Mouse (Mus musculus): Measurements from ENCODE around the gene Prdm2.

Gene Prdm2

DNA sequence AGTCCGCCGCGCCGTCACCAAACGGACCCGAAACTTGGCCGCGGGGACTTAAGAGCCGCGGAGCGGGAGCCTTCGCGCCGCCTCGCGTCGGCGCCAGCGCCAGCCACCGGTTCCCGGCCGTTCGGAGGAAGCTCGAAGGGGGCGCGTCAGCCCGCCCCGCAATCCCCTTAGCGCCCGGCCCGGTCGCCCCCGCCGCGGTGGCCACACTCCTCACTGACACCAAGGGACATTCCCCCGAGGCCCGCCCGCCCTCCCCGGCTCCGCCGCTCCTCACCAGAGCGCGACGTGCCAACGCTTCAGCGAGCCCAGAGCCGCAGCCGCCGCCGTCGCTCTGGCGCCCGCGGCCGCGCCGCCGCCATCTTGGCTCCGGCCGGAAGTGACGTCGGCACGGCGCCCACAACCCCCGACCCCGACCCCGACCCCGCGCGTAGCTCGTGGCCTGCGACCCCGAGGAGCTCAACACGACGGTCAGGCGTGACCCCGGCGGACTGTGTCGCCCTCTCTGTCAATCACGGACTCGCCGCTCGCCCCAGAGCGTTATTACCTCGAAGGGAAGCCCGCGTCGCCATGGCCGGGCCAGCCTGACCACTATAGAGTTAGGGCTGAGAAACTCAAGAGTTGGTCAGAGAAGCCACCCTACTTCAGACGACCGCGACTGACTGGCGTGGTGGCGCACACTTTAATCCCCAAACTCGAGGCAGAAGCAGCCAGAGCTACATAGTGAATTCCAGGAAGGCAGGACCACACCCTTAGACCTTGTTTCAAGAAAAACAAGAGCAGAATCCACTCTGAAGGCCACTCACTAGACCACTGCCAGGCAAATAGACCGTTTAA, at the start of gene Prdm2:
Prdm2 (minus strand) TSS at position 655 of the 834 bp plus-strand sequence.
- DNase-seq (ENCODE audit: low spot score), result peak; percentile 23

DNA sequence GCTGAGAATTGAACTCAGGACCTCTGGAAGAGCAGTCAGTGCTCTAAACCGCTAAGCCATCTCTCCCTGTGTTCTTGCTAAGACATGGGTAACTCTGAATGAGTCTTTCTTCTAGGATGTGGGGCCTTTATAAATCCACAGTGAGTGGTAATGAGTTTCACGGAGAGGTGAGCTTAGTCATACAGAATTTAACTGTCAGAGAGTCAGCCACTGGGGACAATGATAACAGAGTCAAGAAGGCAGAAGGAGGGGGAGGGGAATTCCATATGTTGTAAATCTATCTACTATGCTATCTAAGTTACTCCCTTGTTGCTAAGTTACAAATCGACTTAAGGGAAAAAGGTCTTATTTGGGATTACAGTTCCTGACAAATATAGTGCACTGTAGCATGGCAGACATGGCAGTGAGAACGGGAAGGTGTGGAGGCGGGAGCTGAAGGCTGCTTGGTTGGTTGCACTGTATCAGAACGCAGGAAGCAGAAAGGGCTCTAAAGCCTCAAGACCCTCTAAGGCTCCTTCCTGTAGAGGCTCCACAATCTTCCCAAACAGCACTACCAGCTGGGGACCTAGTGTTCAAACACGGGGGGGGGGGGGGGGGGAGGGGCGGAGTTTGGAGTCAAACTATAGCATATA, 47.0 kb upstream of the Prdm2 start:
- DNase-seq (ENCODE audit: low spot score), result no peak

DNA sequence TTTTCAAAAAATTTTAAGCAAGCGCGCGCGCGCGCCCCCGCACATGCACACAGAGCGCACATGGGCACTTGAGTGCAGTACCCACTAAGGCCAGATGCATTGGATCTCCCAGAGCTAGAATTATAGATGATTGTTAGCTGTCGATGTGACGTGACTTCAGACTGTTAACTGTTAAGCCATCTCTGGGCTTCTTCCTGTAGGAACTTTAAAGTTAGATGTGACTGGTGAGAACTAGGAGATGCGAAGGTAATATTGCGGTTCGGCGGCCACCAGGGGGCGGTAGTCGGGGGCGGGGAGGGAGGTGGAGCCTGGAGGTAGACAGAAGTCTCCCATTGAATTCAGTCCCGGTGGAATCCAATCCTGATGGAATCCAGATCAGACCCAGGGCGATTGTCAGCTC, 45.7 kb upstream of the Prdm2 start:
- DNase-seq (ENCODE audit: low spot score), result no peak

DNA sequence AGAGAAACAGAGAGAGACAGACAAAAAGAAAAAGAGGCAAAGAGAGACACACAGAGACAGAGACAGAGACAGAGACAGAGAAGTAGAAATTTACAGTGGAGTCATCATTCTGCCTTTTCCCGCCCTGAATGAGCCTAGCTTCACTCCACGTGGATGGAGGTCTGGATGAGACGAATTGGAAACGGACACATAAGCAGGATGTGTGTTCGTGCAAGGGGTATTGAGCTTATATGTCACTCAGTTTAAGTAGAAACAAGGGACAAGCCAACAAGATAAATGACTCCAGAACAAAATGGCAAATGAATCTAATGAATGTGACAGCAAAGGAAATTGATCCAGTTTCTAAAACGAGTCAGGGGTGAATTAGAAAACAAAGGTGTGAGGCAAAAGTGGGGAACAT, 45.2 kb upstream of the Prdm2 start:
- DNase-seq (ENCODE audit: low spot score), result no peak

DNA sequence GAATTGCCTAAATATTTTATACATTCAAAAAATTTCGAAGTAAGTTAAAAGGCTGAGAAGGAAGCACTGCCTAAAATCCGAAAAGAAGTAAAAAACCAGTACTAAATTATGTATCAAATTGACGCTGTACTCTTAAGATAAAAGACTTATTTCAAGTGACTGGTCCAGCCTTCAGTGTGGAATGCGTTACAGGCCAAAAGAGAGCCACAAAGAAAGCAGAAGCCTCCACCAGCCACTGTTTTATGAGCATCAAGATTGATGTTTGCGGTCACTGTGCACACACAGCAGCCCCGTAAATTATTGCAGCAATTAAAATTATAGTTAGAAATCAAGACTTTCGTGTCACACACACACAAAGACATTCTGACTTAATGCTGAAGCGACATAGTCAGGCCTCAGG, 42.7 kb upstream of the Prdm2 start:
- no peak for DNase-seq (ENCODE audit: low spot score)

DNA sequence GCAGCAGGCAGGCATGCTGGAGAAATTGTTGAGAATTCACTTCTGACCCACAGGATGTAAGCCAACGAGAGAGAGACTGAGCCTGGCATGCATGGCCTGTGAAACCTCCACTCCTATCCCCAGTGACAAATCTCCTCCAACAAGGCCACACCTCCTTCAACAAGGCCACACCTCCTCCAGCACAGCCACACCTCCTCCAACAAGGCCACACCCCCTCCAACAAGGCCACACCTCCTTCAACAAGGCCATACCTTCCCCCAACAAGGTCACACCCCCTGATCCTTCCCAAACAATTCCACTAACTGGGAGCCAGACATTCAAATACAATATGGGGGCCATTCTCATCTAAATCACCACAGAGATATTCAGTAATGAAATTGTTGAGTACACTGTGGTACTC, 40.6 kb upstream of the Prdm2 start:
- no peak for DNase-seq (ENCODE audit: low spot score)

DNA sequence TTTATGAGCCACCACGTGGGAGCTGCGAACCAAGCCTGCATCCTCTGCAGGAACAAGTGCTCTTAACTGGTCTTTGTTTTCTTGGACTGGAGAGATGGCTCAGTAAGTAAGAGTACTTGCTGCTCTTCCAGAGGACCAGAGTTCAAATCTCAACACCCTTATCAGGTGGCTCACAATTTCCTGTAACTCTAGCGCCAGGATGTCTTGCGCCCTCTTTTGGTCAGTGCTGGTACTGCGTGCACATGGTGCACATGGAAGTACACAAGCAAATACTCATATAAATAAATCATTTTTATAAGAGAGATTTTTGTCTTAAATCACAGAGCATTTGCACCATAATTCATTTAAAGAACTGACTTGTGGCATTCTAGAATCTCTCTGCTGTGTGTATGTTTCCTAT, 35.3 kb upstream of the Prdm2 start:
- DNase-seq (ENCODE audit: low spot score), result no peak

DNA sequence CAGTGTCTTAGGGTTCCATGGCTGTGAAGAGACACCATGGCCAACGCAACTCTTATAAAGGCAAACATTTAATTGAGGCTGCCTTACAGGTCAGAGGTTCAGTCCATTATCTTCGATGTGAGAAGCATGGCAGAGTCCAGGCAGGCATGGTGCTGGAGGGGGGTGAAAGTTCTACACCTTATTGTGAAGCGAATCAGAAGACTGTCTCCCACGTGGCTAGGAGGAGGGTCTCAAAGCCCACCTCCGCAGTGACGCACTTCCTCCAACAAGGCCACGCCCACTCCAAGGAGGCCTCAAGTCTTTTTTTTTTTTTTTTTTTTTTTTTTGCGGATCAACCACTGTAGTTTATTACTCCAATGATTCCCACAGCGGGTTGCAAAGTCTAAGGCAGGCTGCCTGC, 28.5 kb upstream of the Prdm2 start:
- no peak for DNase-seq (ENCODE audit: low spot score)

DNA sequence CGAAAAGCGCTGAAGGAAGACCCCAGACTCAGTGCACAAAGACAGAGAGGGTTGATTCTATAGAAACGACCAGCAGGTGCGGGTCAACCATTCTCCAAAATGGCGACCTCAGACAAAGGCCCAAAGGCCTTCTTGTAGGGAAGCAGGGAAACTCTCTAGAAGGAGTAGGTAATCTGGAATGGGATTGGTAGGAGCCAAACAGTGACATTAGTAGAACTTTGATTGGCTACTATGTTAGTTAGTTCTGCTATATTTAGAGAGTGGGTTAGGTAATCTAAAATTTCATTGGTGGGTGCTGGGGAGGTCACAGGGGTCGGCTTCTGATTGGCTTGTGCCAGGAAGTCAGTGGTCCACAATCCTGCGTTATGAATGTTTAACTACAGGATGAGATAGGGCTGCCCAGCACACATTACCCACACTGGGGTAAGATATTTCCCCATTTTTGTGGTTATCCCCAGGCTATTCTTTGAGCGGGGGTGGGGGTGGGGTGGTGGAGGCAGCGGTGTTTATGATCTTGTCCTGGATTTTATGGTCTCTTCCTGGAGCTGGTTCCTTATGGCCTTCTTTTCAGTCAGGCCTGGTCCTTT, 26.9 kb upstream of the Prdm2 start:
- DNase-seq (ENCODE audit: low spot score), result no peak

DNA sequence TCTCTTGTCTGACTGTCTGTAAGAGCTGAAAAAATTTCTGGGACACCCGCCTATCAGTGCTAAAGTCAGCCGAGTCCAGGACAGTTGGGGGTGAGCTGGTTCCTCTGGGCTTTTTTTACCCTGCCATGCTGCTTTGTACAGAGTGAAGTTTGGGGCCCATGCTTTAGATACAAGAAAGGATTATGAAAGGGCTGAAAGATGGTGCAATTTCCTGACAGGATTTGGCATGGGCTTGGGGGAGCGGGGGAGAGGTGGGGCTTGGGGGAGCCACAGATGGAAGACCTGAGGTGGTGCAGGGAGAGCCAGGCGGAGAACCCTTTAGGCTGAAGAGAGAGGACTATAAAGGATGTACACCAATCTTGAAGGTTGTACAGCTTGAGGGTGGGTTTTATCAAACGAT, 26.3 kb upstream of the Prdm2 start:
- no peak for DNase-seq (ENCODE audit: low spot score)

DNA sequence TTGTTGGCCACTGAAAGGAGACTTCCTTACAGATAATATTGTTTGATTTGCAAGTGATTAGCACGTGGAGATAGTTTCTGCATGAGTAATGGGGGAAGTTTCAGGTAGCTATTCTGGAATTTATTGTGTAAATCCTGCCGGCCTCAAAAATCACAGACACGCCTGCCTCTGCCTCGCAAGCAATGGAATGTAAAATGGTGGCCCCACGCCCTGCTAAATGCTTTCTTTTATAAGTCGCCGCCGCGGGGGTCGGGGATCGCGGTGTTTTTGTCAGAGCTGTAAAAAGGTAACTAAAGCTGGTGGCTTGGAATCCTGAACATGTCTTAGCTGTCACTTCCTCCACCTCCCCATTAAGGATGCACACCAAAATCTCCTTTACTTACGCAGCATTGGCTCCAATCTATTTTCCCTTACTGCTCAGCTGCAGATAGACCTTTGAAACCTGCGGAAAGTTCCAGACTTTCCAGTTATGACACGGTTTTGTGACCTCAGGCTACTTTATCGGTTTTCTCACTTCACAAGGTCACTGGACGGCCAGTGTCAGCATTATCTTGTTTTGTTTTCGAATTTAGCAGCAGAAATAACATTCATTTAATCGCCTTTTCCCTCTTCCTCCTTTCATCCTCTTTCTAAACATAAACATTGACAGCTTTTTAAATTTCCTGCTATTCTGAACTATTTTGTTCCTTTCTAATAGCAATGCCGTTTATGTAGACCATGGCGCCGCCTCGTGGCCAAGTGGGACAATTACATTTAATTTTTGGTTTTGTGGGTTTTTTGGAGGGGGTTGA, 25.6 kb upstream of the Prdm2 start:
- DNase-seq (ENCODE audit: low spot score), result no peak

DNA sequence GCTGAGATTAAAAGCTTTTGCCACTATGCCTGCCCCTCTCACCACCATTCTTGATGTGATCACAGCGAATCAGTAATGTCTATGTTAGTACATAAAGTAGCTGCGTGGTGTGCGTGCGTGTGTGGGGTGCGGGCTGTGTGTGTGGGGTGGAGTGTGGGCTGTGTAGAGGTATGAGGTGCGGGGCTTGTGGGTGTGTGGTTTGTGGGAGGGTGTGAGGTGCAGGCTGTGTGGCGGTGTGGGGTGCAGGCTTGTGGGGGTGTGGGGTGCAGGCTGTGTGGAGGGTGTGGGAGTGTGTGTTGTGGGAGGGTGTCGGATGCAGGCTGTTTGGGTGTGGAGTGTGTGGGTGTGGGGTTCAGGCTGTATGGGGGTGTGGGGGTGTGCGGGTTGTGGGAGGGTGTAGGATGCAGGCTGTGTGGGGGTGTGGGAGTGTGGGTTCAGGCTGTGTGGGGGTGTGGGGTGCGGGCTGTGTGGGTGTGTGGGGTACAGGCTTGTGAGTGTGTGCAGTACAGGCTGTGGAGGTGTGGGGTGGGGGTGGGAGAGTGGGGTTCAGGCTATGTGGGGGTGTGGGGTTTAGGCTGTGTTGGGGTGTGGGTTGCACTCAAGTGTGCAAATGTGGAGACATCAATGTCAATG, 19.1 kb upstream of the Prdm2 start:
- DNase-seq (ENCODE audit: low spot score), result no peak

DNA sequence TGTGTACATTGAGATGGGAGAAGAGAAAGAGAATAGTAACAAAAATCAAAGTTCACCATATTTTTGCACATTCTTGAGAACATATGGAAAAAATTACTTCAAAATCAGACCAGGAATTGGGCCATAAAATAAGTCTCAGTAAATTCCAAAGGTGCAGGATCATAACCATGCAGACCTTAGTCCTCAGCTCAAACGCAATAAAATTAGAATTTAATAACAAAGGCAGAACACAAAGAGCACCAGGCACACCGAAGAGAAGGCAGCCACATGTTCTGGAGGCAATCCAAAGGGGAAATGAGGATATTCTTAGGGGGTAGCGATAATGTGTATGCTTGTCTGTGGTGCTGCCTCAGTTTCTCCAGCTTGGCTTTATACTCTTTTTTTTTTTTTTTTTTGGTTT, 18.3 kb upstream of the Prdm2 start:
- no peak for DNase-seq (ENCODE audit: low spot score)

DNA sequence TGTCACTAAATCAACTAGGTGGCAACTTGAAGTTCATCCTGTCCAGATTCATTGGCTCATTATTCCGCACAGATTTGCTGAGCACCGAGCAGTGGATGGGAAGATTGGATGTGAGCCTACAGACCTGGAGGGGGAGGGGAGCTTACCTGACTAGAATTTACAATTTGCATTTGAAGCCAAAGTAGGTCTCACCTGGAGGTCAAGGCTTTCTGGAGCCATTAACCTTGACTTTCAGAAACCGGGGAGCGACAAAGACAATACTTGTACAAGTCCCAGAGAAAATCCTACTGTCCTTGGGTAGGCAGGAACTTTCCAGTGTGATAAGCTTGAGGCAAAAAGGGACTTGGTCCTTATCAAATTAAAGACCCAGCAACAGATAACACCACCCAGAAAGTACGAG, 15.2 kb upstream of the Prdm2 start:
- DNase-seq (ENCODE audit: low spot score), result no peak

DNA sequence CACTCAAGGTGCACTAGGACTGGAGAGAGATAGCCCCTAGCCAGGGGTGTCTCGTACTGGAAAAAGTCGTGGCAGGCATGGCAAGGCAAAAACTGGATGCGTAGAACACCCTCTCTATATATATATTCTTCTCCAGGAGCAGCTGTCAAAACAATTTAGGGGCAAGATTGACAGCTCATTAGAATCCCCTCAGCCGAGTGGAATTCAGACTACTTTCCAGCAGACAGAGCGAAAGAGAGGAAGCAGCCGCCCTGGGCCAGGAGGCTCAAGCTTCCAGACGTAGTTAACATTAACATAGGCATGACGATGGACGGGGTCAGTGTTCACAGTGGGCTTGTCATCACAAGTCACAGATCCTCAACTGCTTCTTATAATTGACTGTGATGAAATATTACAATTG, 13.1 kb upstream of the Prdm2 start:
- DNase-seq (ENCODE audit: low spot score), result no peak

DNA sequence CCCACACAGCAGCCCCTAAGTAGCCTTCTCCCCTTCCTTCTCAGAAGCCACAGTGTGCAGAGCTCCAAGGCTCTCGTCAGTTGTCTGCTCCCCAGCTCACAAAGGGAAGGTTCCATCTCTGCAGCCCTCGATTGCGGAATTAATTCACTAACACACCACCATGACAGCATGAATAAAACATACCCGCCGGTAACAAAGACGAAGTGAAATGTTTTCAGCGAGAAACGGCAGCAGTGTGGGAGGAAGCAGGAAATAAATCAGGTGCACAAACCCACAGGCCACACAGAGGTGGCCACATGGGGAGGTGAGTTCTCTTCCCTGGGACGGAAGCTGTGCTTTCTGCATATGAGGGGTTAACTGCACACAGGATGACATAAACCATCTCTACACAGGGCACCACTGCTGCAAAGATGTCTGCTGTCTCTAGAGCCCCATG, 6.5 kb upstream of the Prdm2 start:
- DNase-seq (ENCODE audit: low spot score), result no peak

DNA sequence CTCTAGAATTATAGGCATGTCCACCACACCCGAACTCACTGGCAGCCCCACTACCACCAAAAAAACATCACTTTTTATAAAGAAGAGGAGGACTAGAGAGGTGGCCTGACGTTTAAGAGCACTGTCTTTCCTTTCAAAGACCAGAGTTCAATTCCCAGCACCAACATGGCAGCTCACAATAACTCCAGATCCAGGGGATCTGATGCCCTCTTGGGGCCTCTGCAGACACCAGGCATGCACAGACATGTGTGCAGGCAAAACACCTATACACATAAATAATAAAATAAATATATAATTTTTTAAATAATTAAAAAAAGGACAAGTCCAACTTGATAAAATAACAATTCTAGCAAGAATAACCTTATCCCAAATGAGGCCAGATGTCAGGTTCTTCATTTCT, 6.1 kb upstream of the Prdm2 start:
- no peak for DNase-seq (ENCODE audit: low spot score)

DNA sequence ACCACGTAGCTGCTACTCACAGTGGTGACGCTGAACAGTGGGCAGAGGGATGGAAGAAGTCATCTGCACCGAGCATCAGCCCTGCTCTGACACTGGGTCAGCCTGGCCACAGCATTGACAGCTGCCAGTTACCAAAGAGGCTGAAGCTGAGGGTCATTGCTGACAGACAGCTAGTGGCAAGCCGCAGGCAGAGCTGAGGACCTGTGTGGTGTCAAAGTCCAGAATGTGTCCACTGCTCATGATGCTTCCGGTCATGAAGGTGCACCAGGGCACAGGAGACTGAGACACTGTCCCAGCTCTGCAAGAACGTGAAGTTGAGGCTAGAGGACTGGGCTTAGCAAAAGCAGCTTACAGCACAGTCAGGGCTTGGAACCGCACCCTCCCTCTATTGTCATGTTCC, 4.4 kb upstream of the Prdm2 start:
- DNase-seq (ENCODE audit: low spot score), result no peak

DNA sequence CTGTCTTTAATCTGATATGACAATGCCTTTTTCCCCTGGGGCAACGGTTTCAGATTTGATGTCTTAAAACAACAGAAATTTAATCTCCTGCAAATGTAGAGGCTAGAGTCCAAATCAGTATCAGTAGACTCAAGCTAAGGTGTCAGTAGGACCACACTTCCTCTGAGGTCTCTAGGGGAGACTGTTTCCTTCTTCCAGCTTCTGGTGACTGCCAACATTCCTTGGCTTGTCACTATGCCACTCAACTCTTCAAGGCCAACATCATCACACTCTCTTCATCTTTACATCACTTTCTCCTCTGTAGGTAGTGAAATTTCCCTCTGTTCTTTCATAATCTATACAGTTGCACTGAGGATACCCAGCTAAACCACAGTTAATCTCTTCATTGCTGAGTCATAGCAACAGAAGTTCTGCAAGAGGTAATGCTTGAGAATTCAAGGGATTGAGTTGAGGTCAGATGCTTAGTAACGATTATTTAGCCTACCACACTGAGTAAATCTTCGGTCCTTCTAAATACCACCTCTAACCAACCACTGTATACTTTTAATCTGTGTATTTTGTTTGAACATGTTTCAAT, 1.5 kb upstream of the Prdm2 start:
- DNase-seq (ENCODE audit: low spot score), result no peak

DNA sequence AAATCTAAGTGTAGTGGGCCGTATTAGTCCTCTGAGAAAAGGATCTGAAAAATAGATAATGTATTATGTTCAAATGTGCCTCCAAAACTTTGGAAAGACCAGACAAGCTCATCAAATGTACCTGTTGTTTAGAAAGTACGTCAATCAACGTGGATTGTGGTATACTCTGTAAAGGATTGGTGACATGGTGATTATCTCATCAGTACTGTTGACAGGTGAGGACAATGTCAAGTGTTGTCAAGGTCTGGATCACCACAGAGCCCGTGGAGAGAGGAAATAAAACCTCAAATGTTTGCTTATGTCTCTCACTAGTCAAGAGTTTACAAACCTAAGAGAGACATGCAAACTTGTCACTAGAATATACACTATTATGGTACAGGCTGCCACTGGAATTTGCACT, 776 bp upstream of the Prdm2 start:
- DNase-seq (ENCODE audit: low spot score), result no peak

DNA sequence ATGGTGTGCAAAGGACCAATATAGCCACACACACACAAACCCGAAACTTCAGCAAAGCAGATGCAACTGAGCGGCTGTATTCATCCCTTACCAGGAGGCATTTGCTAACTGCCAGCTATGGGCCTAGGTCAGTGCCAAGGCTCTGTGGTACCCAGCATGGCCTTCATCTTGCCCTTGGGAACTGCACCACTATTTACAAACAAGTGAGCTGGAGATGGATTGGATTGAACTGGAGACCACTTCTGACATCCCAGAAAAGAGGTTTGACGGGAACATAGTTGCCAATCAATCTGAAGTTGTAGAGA, 332 bp upstream of the Prdm2 start:
- no peak for DNase-seq (ENCODE audit: low spot score)

Data from left cerebral cortex, adult 11 months (tissue).